In genomic region chr7:114133957-114134356, GRCm38 (mm10) we compare ENCODE assay signal across 29 mouse cellular contexts.
"Had no signal": no experiment of that assay in that cellular context is flagged by ENCODE, and none has a peak within 500 bp of the region (broad histone marks: within the 10 kb centered on the region; RNA-seq: fewer than 3 reads in every experiment).

No protein-coding gene starts in this region.

- H3K27ac ChIP-seq: gastrocnemius, adult 2 months; heart, embryonic 10.5 days; hindbrain, embryonic 10.5 days; hindbrain, embryonic 13.5 days; hindbrain, embryonic 15.5 days; hindbrain, postnatal 0 days; kidney, embryonic 15.5 days; kidney, postnatal 0 days; left cerebral cortex, adult 2 months; limb, embryonic 10.5 days; limb, embryonic 12.5 days; liver, embryonic 13.5 days; liver, embryonic 15.5 days had no signal

- H3K27me3 ChIP-seq: hindbrain, embryonic 15.5 days; kidney, embryonic 15.5 days; limb, embryonic 12.5 days; liver, embryonic 13.5 days; liver, embryonic 15.5 days had no signal

- H3K4me1 ChIP-seq: limb, embryonic 12.5 days; liver, embryonic 13.5 days; liver, embryonic 15.5 days had no signal

- H3K9me3 ChIP-seq: heart, embryonic 10.5 days; hindbrain, embryonic 13.5 days; hindbrain, embryonic 15.5 days; kidney, embryonic 15.5 days; limb, embryonic 10.5 days; limb, embryonic 12.5 days; liver, embryonic 13.5 days; liver, embryonic 15.5 days had no signal

- ATAC-seq: hindbrain, postnatal 0 days; intestine, embryonic 16.5 days; liver, postnatal 0 days had no signal

- H3K9ac ChIP-seq: heart, embryonic 12.5 days; hindbrain, embryonic 13.5 days; hindbrain, embryonic 15.5 days; kidney, embryonic 15.5 days; limb, embryonic 12.5 days; liver, embryonic 13.5 days; liver, embryonic 15.5 days; liver, postnatal 0 days had no signal

- H3K4me3 ChIP-seq: gastrocnemius, adult 2 months; heart, embryonic 10.5 days; heart, embryonic 12.5 days; hindbrain, embryonic 10.5 days; hindbrain, embryonic 13.5 days; hindbrain, embryonic 15.5 days; kidney, embryonic 15.5 days; left cerebral cortex, adult 2 months; limb, embryonic 10.5 days; limb, embryonic 12.5 days; liver, embryonic 13.5 days; liver, embryonic 15.5 days had no signal

- H3K36me3 ChIP-seq: heart, embryonic 10.5 days; heart, embryonic 12.5 days; hindbrain, embryonic 10.5 days; hindbrain, embryonic 13.5 days; hindbrain, embryonic 15.5 days; kidney, embryonic 15.5 days; limb, embryonic 10.5 days; limb, embryonic 12.5 days; liver, embryonic 13.5 days; liver, embryonic 15.5 days had no signal

- H3K4me2 ChIP-seq: heart, embryonic 12.5 days; hindbrain, embryonic 13.5 days; hindbrain, embryonic 15.5 days; kidney, embryonic 15.5 days; limb, embryonic 12.5 days; liver, embryonic 11.5 days; liver, embryonic 13.5 days; liver, embryonic 15.5 days had no signal

- DNase-seq: gastrocnemius, adult 2 months; gastrocnemius, postnatal 10 days; gastrocnemius, postnatal 25 days; heart, adult 18-20 months; heart, postnatal 10 days; heart, postnatal 4 days; kidney, adult 11 months; kidney, adult 2 months; kidney, adult 9 months; kidney, postnatal 14 days; kidney, postnatal 4 days; layer of hippocampus, adult 9-11 months; liver; liver, embryonic 13.5 days; liver, postnatal 0 days had no signal
